Mouse (Mus musculus) spleen, adult 2 months (tissue): ENCODE data around the gene Olfml2b. TPM values are rescaled to one million over a fixed set of nuclear protein-coding genes. Genes with fewer than 3 reads are reported as not detected.

ENCODE experiments used
- DNase-seq, 2 experiments: peaks; one replicate each; pipeline versions ENCODE4 v3.0.0 to v3.0.0-alpha.2; 2012 to 2021; ENCODE audit warnings: low spot score in 2 of 2, low read depth in 1 of 2
- H3K27ac ChIP-seq: fragments of 200-500 bp; 2 replicates; pipeline ENCODE4 v1.5.1; 2012; ENCODE audit warnings: low read length, inconsistent platforms; ENCODE audit not compliant: insufficient read depth
- H3K27me3 ChIP-seq: fragments of 200-500 bp; 2 replicates; pipeline ENCODE4 v1.6.1; 2012; ENCODE audit warnings: mild to moderate bottlenecking, moderate library complexity, low read length, inconsistent platforms; ENCODE audit not compliant: control insufficient read depth, insufficient read depth
- H3K36me3 ChIP-seq: fragments of 200-500 bp; 2 replicates; pipeline ENCODE4 v1.6.1; 2012; ENCODE audit warnings: mild to moderate bottlenecking, low read length, inconsistent platforms; ENCODE audit not compliant: control insufficient read depth, insufficient read depth
- H3K4me1 ChIP-seq: fragments of 200-500 bp; 2 replicates; pipeline ENCODE4 v1.6.1; 2011; ENCODE audit warnings: inconsistent platforms; ENCODE audit not compliant: control insufficient read depth, insufficient read depth, insufficient read length
- H3K4me3 ChIP-seq: fragments of 200-500 bp; 2 replicates; pipeline ENCODE4 v1.5.1; 2011; ENCODE audit warnings: mild to moderate bottlenecking, inconsistent platforms; ENCODE audit not compliant: insufficient read depth, insufficient read length; ENCODE audit errors: extremely low read depth
- CTCF ChIP-seq: fragments of 200-500 bp; IDR thresholded peaks from 2 replicates; pipeline ENCODE4 v1.5.1; 2011; ENCODE audit warnings: mild to moderate bottlenecking, inconsistent platforms; ENCODE audit not compliant: insufficient read depth, insufficient read length, insufficient replicate concordance; ENCODE audit errors: extremely low read depth
- POLR2A ChIP-seq: fragments of 200-500 bp; IDR thresholded peaks from 2 replicates; pipeline ENCODE4 v1.6.1; 2011; ENCODE audit warnings: low read depth, low read length, inconsistent platforms
- WGBS: fragments of 180-500 bp; shearing (Covaris S2); methylation state at CpG from one replicate; pipeline ENCODE4 v1.1.7; 2018; 5-methylcytosine and 5-hydroxymethylcytosine counted together
- polyA plus RNA-seq: library from polyadenylated mRNA; depleted of rRNA; stranded (reverse); fragments of >200 nt; gene quantifications from 2 replicates; pipeline ENCODE4 v1.2.3, GENCODE M21; 2012

Gene Olfml2b
- polyA plus RNA-seq, 1 experiment = 4.0 TPM

DNA sequence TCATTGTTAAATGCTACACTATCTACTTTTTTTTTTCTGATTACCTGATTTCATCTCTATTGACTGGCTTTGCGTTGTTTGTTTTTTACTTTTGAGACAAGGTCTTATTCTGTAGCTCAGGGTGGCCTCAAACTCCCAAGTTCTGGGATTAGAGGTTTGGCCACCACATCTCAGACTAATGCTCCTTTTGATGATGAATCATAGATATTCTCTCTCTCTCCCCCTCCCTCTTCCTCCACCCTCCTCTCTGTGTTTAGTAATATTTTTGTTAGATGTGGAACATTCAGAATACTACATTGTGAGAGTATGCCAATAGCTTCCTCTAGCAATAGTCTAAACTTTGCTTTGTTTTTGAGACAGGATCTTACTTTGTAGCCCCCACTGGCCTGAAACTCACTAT lies 20.9 kb upstream of the Olfml2b start:
- no peaks in the 10 kb centered on the region for H3K27me3 ChIP-seq
- no peaks in the 10 kb centered on the region for H3K4me1 ChIP-seq
- WGBS = 83% methylated on average over 1 of the region's 1 CpGs
- no peaks in the 10 kb centered on the region for H3K36me3 ChIP-seq
- DNase-seq = no peak
- TF ChIP-seq POLR2A = no peak
- no peak for TF ChIP-seq CTCF
- no peak overlapping the region for H3K27ac ChIP-seq
- H3K4me3 ChIP-seq = no peak overlapping the region

- no peak for DNase-seq
- 80% methylated on average over 4 of the region's 4 CpGs for WGBS
Observed at GRCm38 (mm10) chr1:170630489-170630888, 13.8 kb upstream of the Olfml2b start.

GRCm38 (mm10) chr1:170631571-170631970 lies 12.8 kb upstream of the Olfml2b start:
- TF ChIP-seq POLR2A (no peak), CTCF (no peak)
- no peaks in the 10 kb centered on the region for H3K4me1 ChIP-seq
- H3K36me3 ChIP-seq = no peaks in the 10 kb centered on the region
- H3K4me3 ChIP-seq = no peak overlapping the region
- DNase-seq = no peak
- no peak overlapping the region for H3K27ac ChIP-seq
- 91% methylated on average over 5 of the region's 5 CpGs for WGBS
- 0 out of 2 replicates have a peak, but pooled peaks cover 2% of the 10 kb centered on the region for H3K27me3 ChIP-seq

More at GRCm38 (mm10) chr1:170630489-170630888, 13.8 kb upstream of the Olfml2b start:
- H3K4me1 ChIP-seq = no peaks in the 10 kb centered on the region
- 0 out of 2 replicates have a peak, but pooled peaks cover 2% of the 10 kb centered on the region for H3K27me3 ChIP-seq
- H3K36me3 ChIP-seq = no peaks in the 10 kb centered on the region
- no peak overlapping the region for H3K4me3 ChIP-seq
- TF ChIP-seq POLR2A (no peak), CTCF (no peak)
- no peak overlapping the region for H3K27ac ChIP-seq

DNA sequence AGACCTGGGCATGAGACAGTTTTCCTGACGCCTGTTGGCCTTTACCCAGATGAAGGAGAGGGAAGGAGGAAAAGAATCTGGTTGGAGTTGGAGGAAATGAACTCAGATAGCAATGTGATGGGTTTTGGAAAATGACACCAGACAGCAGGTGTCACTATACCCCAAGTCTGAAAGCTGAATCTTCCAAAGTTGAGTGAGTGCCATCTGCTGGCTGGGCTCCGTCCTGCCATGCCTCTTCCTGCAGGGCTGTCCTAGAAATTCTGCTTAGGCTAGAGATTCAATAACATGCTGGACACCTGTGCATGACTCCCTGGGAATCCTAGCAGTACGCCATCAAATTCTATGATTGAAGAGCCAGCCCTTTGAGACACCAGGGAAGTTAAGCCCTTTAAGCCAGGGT lies 11.9 kb upstream of the Olfml2b start:
- WGBS = 21% methylated on average over 3 of the region's 3 CpGs
- no peaks in the 10 kb centered on the region for H3K4me1 ChIP-seq
- H3K4me3 ChIP-seq = no peak overlapping the region
- no peaks in the 10 kb centered on the region for H3K36me3 ChIP-seq
- TF ChIP-seq POLR2A (no peak), CTCF (peak; percentile 96; the same call in 1 of the 2 replicates)
- no peak overlapping the region for H3K27ac ChIP-seq
- peak; percentile 35 to 74 for DNase-seq
- H3K27me3 ChIP-seq = 0 out of 2 replicates have a peak, but pooled peaks cover 2% of the 10 kb centered on the region

GRCm38 (mm10) chr1:170632856-170633255 lies 11.5 kb upstream of the Olfml2b start:
- Histone ChIP-seq H3K4me3 (no peak overlapping the region), H3K27ac (no peak overlapping the region), H3K27me3 (0 out of 2 replicates have a peak, but pooled peaks cover 2% of the 10 kb centered on the region), H3K4me1 (no peaks in the 10 kb centered on the region), H3K36me3 (no peaks in the 10 kb centered on the region)
- DNase-seq = no peak
- WGBS = 73% methylated on average over 4 of the region's 4 CpGs
- TF ChIP-seq POLR2A = no peak
- TF ChIP-seq CTCF = no peak

- H3K36me3 ChIP-seq = no peaks in the 10 kb centered on the region
- no peak for TF ChIP-seq CTCF
- TF ChIP-seq POLR2A = no peak
- H3K4me1 ChIP-seq = no peaks in the 10 kb centered on the region
- no peak overlapping the region for H3K27ac ChIP-seq
- no peak overlapping the region for H3K4me3 ChIP-seq
- H3K27me3 ChIP-seq = no peaks in the 10 kb centered on the region
- DNase-seq = no peak
- WGBS = 85% methylated on average over 7 of the region's 7 CpGs
Observed at GRCm38 (mm10) chr1:170638941-170639340, 5.4 kb upstream of the Olfml2b start.

GRCm38 (mm10) chr1:170645896-170646605 lies 1.7 kb downstream of the Olfml2b start:
- Histone ChIP-seq H3K4me1 (peaks cover 3% of the 10 kb centered on the region; the same call in 1 of the 2 replicates), H3K36me3 (no peaks in the 10 kb centered on the region), H3K4me3 (no peak overlapping the region), H3K27ac (no peak overlapping the region), H3K27me3 (0 out of 2 replicates have a peak, but pooled peaks cover 2% of the 10 kb centered on the region)
- TF ChIP-seq POLR2A = no peak
- no peak for DNase-seq
- WGBS = 79% methylated on average over 15 of the region's 15 CpGs
